Mouse (Mus musculus) liver, embryonic 14.5 days (tissue): ENCODE results near the gene Palld. TPM values are rescaled to one million over a fixed set of nuclear protein-coding genes. Genes with fewer than 3 reads are reported as not detected.

Experiments
- ATAC-seq: fragments of 200-750 bp; cut with Nextera tagmentation; 2 replicates; pipeline ENCODE4 v1.8.0; 2017; ENCODE audit warnings: moderate number of reproducible peaks, mild to moderate bottlenecking, moderate library complexity; ENCODE audit not compliant: insufficient read depth
- DNase-seq, 3 experiments: peaks; one replicate each; pipeline ENCODE4 v3.0.0-alpha.2; 2012 to 2013; ENCODE audit warnings: low read depth in 3 of 3, low spot score in 3 of 3
- H3K27ac ChIP-seq: fragments of 300-500 bp; sonication (generic); 2 replicates; pipeline ENCODE4 v1.5.1; 2014; ENCODE audit warnings: moderate library complexity, mild to moderate bottlenecking, control low read depth, inconsistent platforms
- H3K27me3 ChIP-seq: fragments of 300-500 bp; sonication (generic); 2 replicates; pipeline ENCODE4 v1.6.1; 2014; ENCODE audit warnings: mild to moderate bottlenecking, low read length, moderate library complexity; ENCODE audit not compliant: control insufficient read depth, insufficient read depth
- H3K36me3 ChIP-seq: fragments of 300-500 bp; sonication (generic); replicated peaks from 2 replicates; pipeline ENCODE4 v1.6.1; 2014; ENCODE audit warnings: low read depth; ENCODE audit not compliant: control insufficient read depth, insufficient read depth
- H3K4me1 ChIP-seq, 2 experiments: fragments of 200-500 bp in 1 of 2; fragments of 300-500 bp in 1 of 2; sonication (generic) in 1 of 2; replicated peaks; 2 replicates each; pipeline ENCODE4 v1.6.1; 2012 to 2014; ENCODE audit warnings: antibody characterized with exemption in 1 of 2, inconsistent platforms in 1 of 2, low read length in 1 of 2; ENCODE audit not compliant: control insufficient read depth in 2 of 2, insufficient read depth in 2 of 2
- H3K4me2 ChIP-seq: fragments of 300-500 bp; sonication (generic); 2 replicates; pipeline ENCODE4 v1.6.1; 2014; ENCODE audit warnings: low read depth, mild to moderate bottlenecking, control low read depth, moderate library complexity
- H3K4me3 ChIP-seq, 2 experiments: fragments of 200-500 bp in 1 of 2; fragments of 300-500 bp in 1 of 2; sonication (generic) in 1 of 2; 2 replicates each; pipeline ENCODE4 v1.5.1; 2012 to 2014; ENCODE audit warnings: low read depth in 2 of 2, low read length in 2 of 2, mild to moderate bottlenecking in 2 of 2, control low read depth in 1 of 2, inconsistent platforms in 1 of 2, moderate library complexity in 1 of 2; ENCODE audit not compliant: insufficient read depth in 1 of 2
- H3K9ac ChIP-seq: fragments of 300-500 bp; sonication (generic); replicated peaks from 2 replicates; pipeline ENCODE4 v1.6.1; 2014; ENCODE audit warnings: mild to moderate bottlenecking, control low read depth, moderate library complexity
- H3K9me3 ChIP-seq: fragments of 300-500 bp; sonication (generic); 2 replicates; pipeline ENCODE4 v1.6.1; 2016; ENCODE audit warnings: low read length, mixed read lengths; ENCODE audit not compliant: control insufficient read depth
- CTCF ChIP-seq: IDR thresholded peaks from 2 replicates; pipeline ENCODE4 v1.5.1; 2016; ENCODE audit warnings: antibody characterized with exemption, low read depth, control low read depth
- EP300 ChIP-seq: IDR thresholded peaks from 2 replicates; pipeline ENCODE4 v1.6.1; 2016; ENCODE audit warnings: antibody characterized with exemption, low read depth
- WGBS: fragments of 180-500 bp; shearing (Covaris S2); extraction: QIAGEN DNeasy Blood & Tissue Kit; methylation state at CpG from one replicate; pipeline ENCODE4 v1.1.7; 2014; ENCODE audit not compliant: insufficient replicate concordance; 5-methylcytosine and 5-hydroxymethylcytosine counted together
- polyA plus RNA-seq, 2 experiments: library from polyadenylated mRNA; depleted of rRNA in 1 of 2; stranded (reverse) in 1 of 2; unstranded in 1 of 2; fragments of >200 nt; fragmentation: Nextera tagmentation in 1 of 2; extraction: Ambion mirVana in 1 of 2; gene quantifications; 2 replicates each; pipeline versions ENCODE4 v1.2.1 to v1.2.3; 2012 to 2014

Palld gene
- polyA plus RNA-seq, 2 experiments, result 1.8 to 2.9 TPM

- Histone ChIP-seq H3K4me3 (no peak overlapping the region), H3K9ac (no peak overlapping the region), H3K36me3 (no peaks in the 10 kb centered on the region), H3K9me3 (no peaks in the 10 kb centered on the region), H3K27me3 (no peaks in the 10 kb centered on the region), H3K4me1 (no peaks in the 10 kb centered on the region), H3K27ac (no peak overlapping the region), H3K4me2 (no peak overlapping the region)
- WGBS, result 69% methylated on average over 8 of the region's 8 CpGs
- no peak for DNase-seq
- ATAC-seq, result no peak
- TF ChIP-seq EP300 (no peak), CTCF (no peak)
Observed at GRCm38 (mm10) chr8:61646195-61646835, 256.2 kb downstream of the Palld start.

DNA sequence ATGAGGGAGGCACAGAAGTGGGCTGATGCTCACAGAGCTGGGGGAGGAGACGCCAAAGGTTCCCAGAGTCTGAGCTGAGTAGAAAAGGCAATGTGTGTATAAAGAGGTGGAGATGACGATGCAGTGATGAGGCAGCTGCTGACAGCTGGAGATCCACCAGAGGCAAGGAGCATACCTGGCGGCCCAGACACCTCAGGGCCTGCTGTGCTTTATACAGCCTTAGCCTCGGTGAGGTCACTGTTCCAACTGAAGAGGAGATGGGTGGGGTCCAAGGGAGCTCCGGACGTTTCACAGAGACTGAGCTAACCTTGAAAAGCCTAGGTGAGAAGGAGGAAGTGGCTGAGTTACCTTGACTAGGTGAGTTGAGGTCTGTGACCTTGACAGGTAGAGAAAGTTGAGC lies 256.8 kb downstream of the Palld start:
- H3K27me3 ChIP-seq, result no peaks in the 10 kb centered on the region
- no peak overlapping the region for H3K4me2 ChIP-seq
- DNase-seq (no peak), ATAC-seq (no peak)
- H3K9ac ChIP-seq, result no peak overlapping the region
- H3K9me3 ChIP-seq, result no peaks in the 10 kb centered on the region
- no peak for TF ChIP-seq CTCF
- TF ChIP-seq EP300, result no peak
- WGBS, result 60% methylated on average over 6 of the region's 6 CpGs
- H3K36me3 ChIP-seq, result no peaks in the 10 kb centered on the region
- no peak overlapping the region for H3K27ac ChIP-seq
- no peaks in the 10 kb centered on the region for H3K4me1 ChIP-seq
- no peak overlapping the region for H3K4me3 ChIP-seq

DNA sequence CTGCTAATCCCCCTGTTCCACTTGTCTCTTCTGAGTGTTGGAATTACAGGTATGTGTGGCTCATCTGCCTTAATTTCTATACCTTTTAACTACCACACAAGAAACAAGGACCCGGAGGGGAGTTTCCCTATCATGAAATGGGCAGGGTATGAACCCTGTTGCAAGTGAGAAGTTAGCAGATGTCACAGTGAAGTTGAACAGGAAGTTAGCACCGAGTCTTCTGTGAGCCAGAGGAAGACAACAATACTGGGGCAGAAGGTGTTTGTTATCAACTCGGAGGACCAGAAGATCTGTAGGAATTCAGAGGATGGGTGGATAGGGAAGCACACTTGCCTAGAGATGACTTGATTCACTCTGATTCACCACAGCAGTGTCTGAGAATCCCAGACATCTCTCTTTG lies 259.3 kb downstream of the Palld start:
- Histone ChIP-seq H3K27me3 (no peaks in the 10 kb centered on the region), H3K4me1 (no peaks in the 10 kb centered on the region), H3K9me3 (no peaks in the 10 kb centered on the region), H3K27ac (no peak overlapping the region), H3K4me3 (no peak overlapping the region), H3K9ac (no peak overlapping the region), H3K36me3 (no peaks in the 10 kb centered on the region), H3K4me2 (no peak overlapping the region)
- ATAC-seq (no peak), DNase-seq (no peak)
- no peak for TF ChIP-seq CTCF
- TF ChIP-seq EP300, result no peak
- 17% methylated on average over 3 of the region's 3 CpGs for WGBS

- no peaks in the 10 kb centered on the region for H3K27me3 ChIP-seq
- TF ChIP-seq CTCF (no peak), EP300 (no peak)
- DNase-seq (no peak), ATAC-seq (no peak)
- H3K4me3 ChIP-seq, result no peak overlapping the region
- no peaks in the 10 kb centered on the region for H3K9me3 ChIP-seq
- H3K36me3 ChIP-seq, result no peaks in the 10 kb centered on the region
- H3K4me1 ChIP-seq, result no peaks in the 10 kb centered on the region; a peak in 1 of 4 replicates
- no peak overlapping the region for H3K27ac ChIP-seq
- no peak overlapping the region for H3K9ac ChIP-seq
- 52% methylated on average over 4 of the region's 4 CpGs for WGBS
- no peak overlapping the region for H3K4me2 ChIP-seq
Observed at GRCm38 (mm10) chr8:61642358-61642847, 260.1 kb downstream of the Palld start.

DNA sequence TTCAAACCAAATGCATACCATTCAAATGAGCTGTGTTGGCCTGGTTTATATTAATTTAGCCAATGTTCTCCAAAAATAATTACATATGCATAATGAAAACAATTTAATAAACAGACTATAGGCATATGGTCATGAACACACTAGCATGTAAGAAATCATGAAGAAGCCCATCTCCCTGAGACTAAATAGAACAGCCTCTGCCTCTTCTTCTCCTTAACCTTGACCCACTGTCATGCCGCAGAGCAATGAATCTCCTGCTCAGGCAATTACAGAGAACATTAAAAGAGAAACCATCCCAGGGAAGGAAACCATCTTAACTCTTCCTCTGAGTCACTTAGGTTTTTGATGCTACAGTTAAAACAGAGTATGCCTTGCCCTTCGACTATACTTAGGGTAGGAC lies 262.9 kb downstream of the Palld start:
- WGBS, result 68% methylated on average over 2 of the region's 2 CpGs
- H3K27ac ChIP-seq, result no peak overlapping the region

More for the DNA sequence above, 262.9 kb downstream of the Palld start:
- no peaks in the 10 kb centered on the region for H3K36me3 ChIP-seq
- ATAC-seq, result no peak
- H3K4me1 ChIP-seq, result no peaks in the 10 kb centered on the region; a peak in 1 of 4 replicates
- no peaks in the 10 kb centered on the region for H3K27me3 ChIP-seq
- H3K9me3 ChIP-seq, result no peaks in the 10 kb centered on the region
- no peak for DNase-seq
- no peak overlapping the region for H3K9ac ChIP-seq
- TF ChIP-seq EP300 (no peak), CTCF (no peak)
- H3K4me2 ChIP-seq, result no peak overlapping the region
- H3K4me3 ChIP-seq, result no peak overlapping the region
